Mouse (Mus musculus) megakaryocyte, adult 5-6 weeks (primary cell): ENCODE measurements at regions not wholly inside any gene's neighbourhood (a gene's known extent, or its start where the extent isn't known, plus 50 kb on each side); places are given as distances from the start of the nearest gene placed in this dataset.

Experiments
- ATAC-seq: 2 replicates; pipeline ENCODE4 v1.8.0; 2016; ENCODE audit warnings: mild to moderate bottlenecking, inconsistent platforms; ENCODE audit not compliant: poor library complexity, severe bottlenecking

- ATAC-seq, result no peak
These were observed 287.0 kb downstream of the Irs2 start for GRCm38 (mm10) chr8:10721146-10721862.

DNA sequence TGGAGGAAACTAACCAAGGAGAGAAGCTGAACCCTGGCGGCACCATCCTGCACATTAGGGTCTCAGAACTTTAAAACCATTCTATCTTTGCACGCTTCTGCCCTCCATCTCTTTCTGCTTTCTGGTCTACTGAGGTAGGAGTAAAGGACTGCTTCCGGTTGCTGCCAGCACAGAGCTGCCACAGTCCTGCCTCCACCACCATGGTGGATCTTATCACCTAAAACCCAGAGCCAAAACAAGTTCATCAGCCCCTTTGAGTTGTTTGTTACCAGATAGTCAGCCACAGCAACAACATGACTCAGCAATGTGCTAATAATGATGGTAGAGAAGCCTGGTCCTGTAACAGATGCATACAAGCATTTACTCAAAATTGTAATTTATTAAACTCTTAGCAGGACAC is 287.9 kb downstream of the Irs2 start:
- no peak for ATAC-seq

DNA sequence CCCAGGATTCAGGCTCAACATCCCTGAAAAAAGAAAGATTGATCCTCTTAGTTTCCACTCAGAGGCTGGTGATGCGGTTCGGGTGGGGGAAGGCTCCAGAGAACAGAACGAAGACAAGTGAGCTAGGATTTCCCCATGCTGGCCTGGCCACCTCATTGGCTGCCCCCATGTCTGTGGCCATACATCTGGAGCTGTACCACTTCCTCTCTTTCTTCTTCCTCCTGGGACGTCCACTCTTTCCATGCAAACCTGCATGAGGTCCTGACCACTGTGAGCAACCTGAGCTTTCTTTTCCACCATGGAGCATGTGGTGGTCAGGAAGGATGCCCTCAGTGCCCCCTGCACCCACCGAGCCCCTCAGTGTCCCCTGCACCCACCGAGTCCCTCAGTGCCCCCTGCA is 288.8 kb downstream of the Irs2 start:
- ATAC-seq, result no peak

GRCm38 (mm10) chr8:10717297-10717696 is 291.0 kb downstream of the Irs2 start:
- no peak for ATAC-seq

GRCm38 (mm10) chr8:10716161-10716560 is 292.1 kb downstream of the Irs2 start:
- no peak for ATAC-seq

DNA sequence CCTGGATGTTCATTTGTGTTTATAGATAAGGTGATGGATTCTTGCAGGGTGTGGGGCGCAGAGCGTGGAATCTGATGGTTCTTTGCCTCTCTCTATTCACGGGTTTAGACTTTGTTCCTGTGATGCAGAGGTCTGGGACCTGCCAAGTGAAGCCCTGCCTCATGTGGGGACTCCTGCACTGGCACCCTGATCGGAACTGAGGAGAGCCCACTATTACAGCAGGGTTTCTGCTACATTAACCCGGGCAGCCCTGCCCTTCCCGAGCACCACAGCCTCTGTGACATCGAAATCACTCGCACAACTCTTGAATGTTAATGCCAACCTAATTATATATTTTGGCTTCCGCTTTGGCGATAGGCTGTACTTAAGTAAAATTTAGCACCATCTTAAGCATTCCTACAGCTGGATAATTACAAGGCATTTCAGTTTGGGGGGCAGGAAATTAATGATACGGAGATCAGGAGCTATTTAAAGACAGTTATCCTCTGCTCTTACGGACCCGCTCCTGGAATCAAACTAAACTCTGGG is 294.7 kb downstream of the Irs2 start:
- no peak for ATAC-seq

DNA sequence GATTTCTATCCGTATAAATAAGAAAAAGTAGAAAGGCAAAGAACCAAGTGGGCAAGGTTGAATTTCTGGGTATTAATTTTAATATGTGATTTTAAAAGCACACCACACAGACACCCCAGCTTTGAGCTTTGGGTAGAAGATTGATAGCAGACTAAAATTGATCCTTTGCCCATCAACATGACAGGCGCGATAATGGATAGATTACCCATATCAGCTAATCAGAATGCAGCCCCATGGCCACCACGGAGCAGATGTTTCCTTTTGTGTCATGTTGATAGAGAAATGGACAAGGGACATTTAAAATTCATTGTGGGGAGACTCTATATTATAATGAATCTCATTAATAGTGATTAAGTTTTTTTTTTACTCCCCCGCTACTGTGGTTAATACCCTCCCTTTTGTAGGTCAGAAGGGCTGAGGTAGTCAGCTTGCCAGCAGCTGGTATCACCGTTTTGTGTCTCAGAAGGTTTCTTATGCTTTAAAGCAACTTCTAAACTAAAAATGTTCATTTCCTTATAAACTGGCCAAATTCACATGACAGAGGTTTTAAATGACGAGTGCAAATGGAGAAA is 296.1 kb downstream of the Irs2 start:
- no peak for ATAC-seq

GRCm38 (mm10) chr8:10711474-10711873 is 296.8 kb downstream of the Irs2 start:
- no peak for ATAC-seq

- no peak for ATAC-seq
These were observed 299.7 kb downstream of the Irs2 start for GRCm38 (mm10) chr8:10708509-10708908.

- no peak for ATAC-seq
These were observed 301.1 kb downstream of the Irs2 start for GRCm38 (mm10) chr8:10707122-10707521.

DNA sequence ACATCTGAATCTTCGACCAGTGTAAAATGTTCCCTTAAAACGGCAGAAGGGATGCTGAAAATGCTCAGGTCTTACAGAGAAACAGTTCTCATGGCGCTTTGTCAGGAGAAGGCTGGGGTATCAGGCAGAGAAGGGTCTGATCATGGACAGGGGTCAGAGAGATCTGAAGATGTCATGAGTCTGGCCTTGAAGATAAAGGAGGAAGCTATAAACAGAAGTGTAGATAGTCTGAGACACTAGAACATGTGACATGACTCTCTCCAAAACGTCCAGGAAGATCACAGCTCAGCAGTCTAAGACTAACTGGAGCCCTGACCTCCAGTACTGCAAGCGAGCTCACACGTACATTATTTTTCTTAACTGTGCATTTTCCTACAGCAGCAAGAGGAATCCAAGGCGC is 302.3 kb downstream of the Irs2 start:
- ATAC-seq, result no peak

- ATAC-seq, result no peak
These were observed 305.5 kb downstream of the Irs2 start for GRCm38 (mm10) chr8:10702755-10703154.

DNA sequence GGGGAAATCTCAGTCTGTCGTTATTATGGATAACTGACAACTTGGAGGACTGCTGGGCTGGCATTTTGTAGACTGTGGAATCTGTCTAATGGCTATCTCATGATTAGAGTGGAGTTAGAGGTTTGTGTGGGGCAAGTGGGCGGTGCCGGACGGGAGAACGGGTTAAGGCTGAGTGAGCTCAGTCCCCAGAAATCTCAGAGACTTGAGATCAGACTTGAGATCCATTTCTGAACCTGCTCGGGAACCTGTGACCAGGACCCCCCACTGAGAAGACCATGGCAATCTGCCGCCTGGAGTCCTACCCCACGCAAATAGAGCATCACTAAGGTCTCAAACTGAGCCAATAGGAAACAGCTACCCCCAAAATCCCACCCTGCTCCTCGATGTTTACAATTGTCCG is 306.0 kb downstream of the Irs2 start:
- no peak for ATAC-seq

GRCm38 (mm10) chr8:10701648-10702061 is 306.6 kb downstream of the Irs2 start:
- no peak for ATAC-seq

GRCm38 (mm10) chr8:10701226-10701625 is 307.0 kb downstream of the Irs2 start:
- ATAC-seq, result no peak

- no peak for ATAC-seq
These were observed 308.6 kb downstream of the Irs2 start for GRCm38 (mm10) chr8:10699669-10700068.

DNA sequence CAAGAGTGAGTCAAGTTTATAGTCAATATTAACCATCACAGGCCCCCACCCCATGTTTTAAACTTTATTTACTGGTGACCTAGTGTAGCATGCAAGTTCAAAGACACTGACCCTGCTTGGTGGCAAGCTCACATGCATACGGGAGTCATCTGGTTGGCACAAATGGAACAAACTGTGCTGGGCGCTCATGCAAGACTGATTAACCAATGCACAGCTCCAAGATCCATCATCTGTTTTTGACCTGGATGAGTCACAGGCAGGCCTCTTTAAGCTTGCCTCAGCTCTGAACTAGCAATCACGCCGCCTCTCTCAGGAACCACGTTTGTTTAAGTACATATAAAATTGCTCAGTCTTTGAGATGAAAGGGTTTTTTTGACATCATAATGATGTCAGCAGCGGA is 313.1 kb downstream of the Irs2 start:
- ATAC-seq, result no peak

GRCm38 (mm10) chr8:10690659-10691058 is 317.6 kb downstream of the Irs2 start:
- ATAC-seq, result no peak

DNA sequence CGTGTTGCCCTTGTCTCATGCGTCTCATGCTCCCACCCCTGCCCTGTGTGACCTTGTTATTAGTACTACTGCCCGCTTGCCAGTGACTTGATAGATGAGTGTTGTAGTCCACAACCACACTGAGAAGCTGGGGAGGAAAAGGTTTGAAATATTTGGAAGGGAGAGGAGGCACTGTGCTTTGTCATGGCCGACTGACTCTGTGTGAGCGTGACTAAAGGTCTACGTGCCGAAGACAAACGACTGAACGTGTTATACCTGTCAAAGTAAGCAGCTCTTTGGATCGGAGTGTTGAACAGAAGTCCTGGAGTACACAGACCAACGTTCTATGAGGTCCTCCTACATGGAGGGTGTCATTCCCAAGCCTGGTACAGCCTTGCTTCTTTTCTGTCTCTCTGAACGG is 318.4 kb downstream of the Irs2 start:
- no peak for ATAC-seq

DNA sequence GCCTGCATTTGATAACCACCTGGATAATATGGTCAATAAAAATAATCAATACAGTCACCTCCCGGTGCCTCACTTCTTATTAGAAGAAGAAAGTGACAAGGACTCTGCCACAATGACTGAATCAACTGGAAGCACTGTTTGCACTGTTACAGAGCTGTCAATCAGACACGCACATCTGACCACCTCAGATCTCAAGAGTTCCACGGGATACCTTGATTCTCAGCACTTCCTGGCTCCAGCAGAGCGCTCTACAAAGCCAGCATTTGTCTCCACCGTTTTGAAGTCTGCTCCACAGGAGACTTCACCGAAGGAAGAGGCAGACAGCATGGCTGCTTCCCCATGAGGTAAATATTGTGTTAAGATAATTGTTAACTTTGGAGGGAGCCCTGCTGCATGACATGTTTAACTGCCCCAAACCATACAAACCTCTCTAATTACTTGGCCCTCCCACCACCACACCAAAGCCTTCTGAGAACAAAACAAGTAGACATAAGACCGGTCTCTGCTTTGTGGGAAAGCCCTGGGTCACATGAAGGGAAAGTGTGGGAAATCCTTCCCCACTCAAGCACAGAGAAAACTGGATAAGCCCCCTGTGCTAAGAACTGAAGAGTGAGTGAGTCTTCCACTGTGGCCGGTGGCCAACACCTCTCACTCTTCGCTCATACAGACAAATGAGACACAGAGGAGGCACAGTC is 320.2 kb downstream of the Irs2 start:
- ATAC-seq, result no peak
